ENCODE assay signal across 8 mouse cellular contexts in genomic region chr8:71728240-71728785, GRCm38 (mm10). TPM values are rescaled to one million over a fixed set of nuclear protein-coding genes. Genes with fewer than 3 reads are reported as not detected.
DNase-seq lines count a peak whose midpoint lies in the region; ATAC-seq and TF ChIP-seq lines count a peak whose summit lies in the region.

No protein-coding gene starts in this region.

- no peak overlapping the region for H3K9ac ChIP-seq in heart, embryonic 15.5 days
- peak overlapping the region; percentile 33 for H3K9ac ChIP-seq in liver, embryonic 12.5 days

- H3K4me2 ChIP-seq in heart, embryonic 15.5 days: peak overlapping the region; percentile 58
- H3K4me2 ChIP-seq in liver, embryonic 12.5 days: peak overlapping the region; percentile 62

- peaks cover 18% of the 10 kb centered on the region for H3K4me1 ChIP-seq in heart, embryonic 15.5 days (replicated peaks)
- peaks cover 45% of the 10 kb centered on the region for H3K4me1 ChIP-seq in liver, embryonic 12.5 days
- H3K4me1 ChIP-seq in olfactory bulb, adult 2 months (ENCODE audit: control insufficient read depth, insufficient read depth, low read length): peaks cover 25% of the 10 kb centered on the region

- H3K27me3 ChIP-seq in heart, embryonic 15.5 days: peaks cover 49% of the 10 kb centered on the region
- H3K27me3 ChIP-seq in liver, embryonic 12.5 days (replicated peaks): peaks cover 68% of the 10 kb centered on the region

- TF ChIP-seq CTCF in olfactory bulb, adult 2 months (IDR thresholded peaks at IDR 0.05; ENCODE audit: insufficient read depth, low read depth, low read length): no peak

- H3K9me3 ChIP-seq in heart, embryonic 15.5 days (replicated peaks): no peaks in the 10 kb centered on the region
- H3K9me3 ChIP-seq in liver, embryonic 12.5 days (replicated peaks): no peaks in the 10 kb centered on the region

- WGBS in heart, embryonic 15.5 days: 9% methylated on average over 21 of the region's 21 CpGs
- WGBS in liver, embryonic 12.5 days (ENCODE audit: insufficient replicate concordance): 2% methylated on average over 20 of the region's 21 CpGs
- WGBS in olfactory bulb, adult 2 months: 6% methylated on average over 21 of the region's 21 CpGs

- H3K4me3 ChIP-seq in heart, embryonic 15.5 days: peak overlapping the region; percentile 28
- H3K4me3 ChIP-seq in liver, embryonic 12.5 days: peak overlapping the region; percentile 14
- H3K4me3 ChIP-seq in olfactory bulb, adult 2 months (ENCODE audit: insufficient read depth, low read depth, low read length): peak overlapping the region; percentile 31

- H3K36me3 ChIP-seq in heart, embryonic 15.5 days: no peaks in the 10 kb centered on the region
- no peaks in the 10 kb centered on the region for H3K36me3 ChIP-seq in liver, embryonic 12.5 days

- no peak for TF ChIP-seq POLR2A in olfactory bulb, adult 2 months (IDR thresholded peaks at IDR 0.05; ENCODE audit: insufficient read depth, low read depth, low read length)

- H3K27ac ChIP-seq in heart, embryonic 15.5 days: no peak overlapping the region
- no peak overlapping the region for H3K27ac ChIP-seq in liver, embryonic 12.5 days
- peak overlapping the region; percentile 18 for H3K27ac ChIP-seq in olfactory bulb, adult 2 months (ENCODE audit: insufficient read depth, low read depth, low read length)

- no peak for DNase-seq in frontal cortex, postnatal 14 days (ENCODE audit: low spot score in 2 of 2)
- peak; percentile 19 for DNase-seq in A20 (ENCODE audit: low read depth, low spot score)
- DNase-seq in cerebellum, postnatal 25 days: peak; percentile 74 to 84
- DNase-seq in adrenal gland, adult 18-20 months (ENCODE audit: low spot score in 2 of 2): no peak

- peak; percentile 32; the same call in 1 of the 2 replicates for ATAC-seq in frontal cortex, adult (ENCODE audit: low TSS enrichment)
- ATAC-seq in heart, embryonic 15.5 days (replicated peaks; ENCODE audit: insufficient number of reproducible peaks, insufficient read depth, low FRiP score, low read depth): no peak
- ATAC-seq in liver, embryonic 12.5 days: no peak

RNA-seq across cellular contexts. Expression of gene Fcho1, which starts 2.8 kb away (rescaled TPM):
- polyA plus RNA-seq in heart, embryonic 15.5 days (2015; fragmentation: Nextera tagmentation; extraction: Ambion mirVana): 1.9 and 13.2 TPM in 2 replicates
- 19.5 and 20.6 TPM in 2 replicates for polyA plus RNA-seq in liver, embryonic 12.5 days (2016; fragmentation: Nextera tagmentation; extraction: Ambion mirVana)
- polyA plus RNA-seq in olfactory bulb, adult 2 months (2012; ENCODE audit: insufficient read depth, insufficient read length, low replicate concordance, missing spikeins): 90.9 TPM in 1 of 2 replicates, not detected in the other
- 1 to 10 TPM; 1.9 to 2.3 TPM for total RNA-seq in adrenal gland, adult 18-20 months (2021)

RNA-seq across cellular contexts. Expression of gene B3gnt3, which starts 26.7 kb away (rescaled TPM):
- polyA plus RNA-seq in heart, embryonic 15.5 days (2015; fragmentation: Nextera tagmentation; extraction: Ambion mirVana): 3.4 and 4.0 TPM in 2 replicates
- polyA plus RNA-seq in liver, embryonic 12.5 days (2016; fragmentation: Nextera tagmentation; extraction: Ambion mirVana): 3.6 and 4.2 TPM in 2 replicates
- not detected in 2 replicates for polyA plus RNA-seq in olfactory bulb, adult 2 months (2012; ENCODE audit: insufficient read depth, insufficient read length, low replicate concordance, missing spikeins)
- 1 to 10 TPM; 3.5 to 4.3 TPM for total RNA-seq in adrenal gland, adult 18-20 months (2021)

RNA-seq across cellular contexts. Expression of gene Insl3, which starts 39.3 kb away (rescaled TPM):
- 1.7 and 3.8 TPM in 2 replicates for polyA plus RNA-seq in heart, embryonic 15.5 days (2015; fragmentation: Nextera tagmentation; extraction: Ambion mirVana)
- 1.5 and 2.1 TPM in 2 replicates for polyA plus RNA-seq in liver, embryonic 12.5 days (2016; fragmentation: Nextera tagmentation; extraction: Ambion mirVana)
- polyA plus RNA-seq in olfactory bulb, adult 2 months (2012; ENCODE audit: insufficient read depth, insufficient read length, low replicate concordance, missing spikeins): not detected in 2 replicates
- 1 to 10 TPM; 4.3 to 5.6 TPM for total RNA-seq in adrenal gland, adult 18-20 months (2021)

RNA-seq across cellular contexts. Expression of gene Jak3, which starts 52.2 kb away (rescaled TPM):
- polyA plus RNA-seq in heart, embryonic 15.5 days (2015; fragmentation: Nextera tagmentation; extraction: Ambion mirVana): 6.9 and 11.4 TPM in 2 replicates
- 9.2 and 10.4 TPM in 2 replicates for polyA plus RNA-seq in liver, embryonic 12.5 days (2016; fragmentation: Nextera tagmentation; extraction: Ambion mirVana)
- not detected in 2 replicates for polyA plus RNA-seq in olfactory bulb, adult 2 months (2012; ENCODE audit: insufficient read depth, insufficient read length, low replicate concordance, missing spikeins)
- 10 to 100 TPM; 11.6 to 17.3 TPM for total RNA-seq in adrenal gland, adult 18-20 months (2021)

RNA-seq across cellular contexts. Expression of gene Unc13a, which starts 56.8 kb away (rescaled TPM):
- 0.49 and 0.75 TPM in 2 replicates for polyA plus RNA-seq in heart, embryonic 15.5 days (2015; fragmentation: Nextera tagmentation; extraction: Ambion mirVana)
- polyA plus RNA-seq in liver, embryonic 12.5 days (2016; fragmentation: Nextera tagmentation; extraction: Ambion mirVana): 0.22 and 0.31 TPM in 2 replicates
- polyA plus RNA-seq in olfactory bulb, adult 2 months (2012; ENCODE audit: insufficient read depth, insufficient read length, low replicate concordance, missing spikeins): not detected in 2 replicates
- total RNA-seq in adrenal gland, adult 18-20 months (2021): 1 to 10 TPM; 5.9 to 7.9 TPM

Comparison
In these comparisons a context has a peak if more than half of its experiments do, and no peak if none do; other contexts are left out.
1. DNase-seq: peak in A20 (single experiment) and cerebellum, postnatal 25 days (2 of 2); none in frontal cortex, postnatal 14 days (0 of 2) and adrenal gland, adult 18-20 months (0 of 2).
2. Peak in every context shown above with its lines, with median percentiles within 50 percentile points of each other: H3K4me3 ChIP-seq.